Mouse (Mus musculus): ENCODE data around the gene Sik3. TPM values are rescaled to one million over a fixed set of nuclear protein-coding genes. Genes with fewer than 3 reads are reported as not detected.

Sik3 gene
- polyA plus RNA-seq, 1 experiment: 32.0 TPM

DNA sequence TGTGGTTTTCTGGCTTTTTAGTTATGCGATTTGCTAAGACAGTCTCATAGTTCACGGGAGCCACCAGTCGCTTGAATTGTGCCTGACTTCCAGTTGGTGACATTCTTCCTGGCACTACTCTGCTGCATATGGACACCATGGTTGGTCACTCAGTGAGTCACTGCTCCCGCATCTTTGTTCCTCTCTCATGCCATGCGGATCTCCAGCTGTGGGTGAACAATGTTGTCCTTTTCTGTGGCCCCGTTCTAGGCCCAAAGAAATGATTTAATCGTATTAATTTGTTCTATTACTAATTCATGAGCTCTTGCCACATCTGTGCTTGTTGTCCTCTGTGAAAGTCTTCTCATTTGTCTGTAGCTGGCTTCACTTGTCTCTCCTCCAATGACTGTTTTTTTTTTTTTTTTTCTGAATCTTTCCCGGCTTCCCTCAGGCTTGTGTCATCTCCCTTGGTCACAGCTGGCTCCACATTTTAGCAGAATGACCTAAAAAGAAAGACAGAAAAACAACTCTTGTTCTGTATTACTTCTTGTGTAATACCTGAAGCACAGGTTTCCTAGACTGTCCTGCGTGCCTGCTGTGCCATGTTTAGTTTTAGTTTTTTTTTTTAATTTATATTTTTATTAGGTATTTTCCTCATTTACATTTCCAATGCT lies 40.5 kb downstream of the Sik3 start:
- H3K27me3 ChIP-seq (ENCODE audit: control insufficient read depth, insufficient read depth, insufficient read length): no peaks in the 10 kb centered on the region
- H3K79me3 ChIP-seq (ENCODE audit: low read depth): peaks cover 57% of the 10 kb centered on the region
- no peak for TF ChIP-seq USF1 (IDR thresholded peaks at IDR 0.05; ENCODE audit: low read depth)
- no peak overlapping the region for H3K4me3 ChIP-seq (ENCODE audit: insufficient read depth, poor library complexity, severe bottlenecking)
- no peak overlapping the region for H3ac ChIP-seq (ENCODE audit: control insufficient read depth, insufficient read length, low read depth)
- no peaks in the 10 kb centered on the region for H3K36me3 ChIP-seq (ENCODE audit: control insufficient read depth, insufficient read depth)
- peaks cover 87% of the 10 kb centered on the region for H3K79me2 ChIP-seq (ENCODE audit: control insufficient read depth, insufficient read depth)

GRCm38 (mm10) chr9:46058065-46058464 lies 45.4 kb downstream of the Sik3 start:
- Histone ChIP-seq H3ac (ENCODE audit: control insufficient read depth, insufficient read length, low read depth) (no peak overlapping the region), H3K27me3 (ENCODE audit: control insufficient read depth, insufficient read depth, insufficient read length) (no peaks in the 10 kb centered on the region), H3K4me3 (ENCODE audit: insufficient read depth, poor library complexity, severe bottlenecking) (no peak overlapping the region), H3K79me3 (ENCODE audit: low read depth) (peaks cover 39% of the 10 kb centered on the region), H3K79me2 (ENCODE audit: control insufficient read depth, insufficient read depth) (peaks cover 81% of the 10 kb centered on the region), H3K36me3 (ENCODE audit: control insufficient read depth, insufficient read depth) (no peaks in the 10 kb centered on the region)
- TF ChIP-seq MYOG (IDR thresholded peaks at IDR 0.05; ENCODE audit: control insufficient read depth, extremely low read depth, insufficient read length) (no peak), MYOD1 (IDR thresholded peaks at IDR 0.05; ENCODE audit: control insufficient read depth, insufficient read length, low read depth) (no peak), MAX (IDR thresholded peaks at IDR 0.05) (no peak), CEBPB (IDR thresholded peaks at IDR 0.05; ENCODE audit: low read depth) (no peak), USF1 (IDR thresholded peaks at IDR 0.05; ENCODE audit: low read depth) (no peak), FOSL1 (IDR thresholded peaks at IDR 0.05; ENCODE audit: insufficient read depth, low read length, poor library complexity, severe bottlenecking) (no peak), CTCF (IDR thresholded peaks at IDR 0.05; ENCODE audit: control insufficient read depth, insufficient read depth, insufficient read length) (no peak)

DNA sequence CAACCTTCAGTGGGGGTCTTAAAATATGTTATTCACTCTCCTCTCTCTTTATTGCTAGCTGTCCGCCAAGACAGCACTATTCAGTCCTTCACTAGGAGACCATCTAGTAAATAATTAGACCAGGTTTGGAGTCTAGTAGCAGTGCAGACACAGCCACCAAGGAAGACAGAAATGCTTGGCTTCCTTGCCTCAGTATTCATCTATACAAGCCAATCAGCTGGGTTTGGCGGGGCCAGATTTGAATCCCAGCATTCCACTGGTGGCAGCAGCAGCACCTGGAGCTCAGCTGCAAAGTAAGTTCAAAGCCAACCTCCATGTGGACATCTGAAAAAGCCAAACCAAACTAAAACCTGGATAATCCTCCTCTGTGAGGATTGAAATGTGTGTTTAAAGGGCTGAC lies 47.6 kb downstream of the Sik3 start:
- Histone ChIP-seq H3K36me3 (ENCODE audit: control insufficient read depth, insufficient read depth) (no peaks in the 10 kb centered on the region), H3K4me3 (ENCODE audit: insufficient read depth, poor library complexity, severe bottlenecking) (no peak overlapping the region), H3K79me2 (ENCODE audit: control insufficient read depth, insufficient read depth) (peaks cover 83% of the 10 kb centered on the region), H3ac (ENCODE audit: control insufficient read depth, insufficient read length, low read depth) (no peak overlapping the region), H3K27me3 (ENCODE audit: control insufficient read depth, insufficient read depth, insufficient read length) (no peaks in the 10 kb centered on the region), H3K79me3 (ENCODE audit: low read depth) (peaks cover 38% of the 10 kb centered on the region)
- TF ChIP-seq USF1 (IDR thresholded peaks at IDR 0.05; ENCODE audit: low read depth) (no peak), MYOD1 (IDR thresholded peaks at IDR 0.05; ENCODE audit: control insufficient read depth, insufficient read length, low read depth) (no peak), CEBPB (IDR thresholded peaks at IDR 0.05; ENCODE audit: low read depth) (no peak), MAX (IDR thresholded peaks at IDR 0.05) (no peak), CTCF (IDR thresholded peaks at IDR 0.05; ENCODE audit: control insufficient read depth, insufficient read depth, insufficient read length) (no peak), MYOG (IDR thresholded peaks at IDR 0.05; ENCODE audit: control insufficient read depth, extremely low read depth, insufficient read length) (no peak)

- TF ChIP-seq MAX (IDR thresholded peaks at IDR 0.05): no peak
- TF ChIP-seq MYOG (IDR thresholded peaks at IDR 0.05; ENCODE audit: control insufficient read depth, extremely low read depth, insufficient read length): no peak
- TF ChIP-seq USF1 (IDR thresholded peaks at IDR 0.05; ENCODE audit: low read depth): no peak
- TF ChIP-seq FOSL1 (IDR thresholded peaks at IDR 0.05; ENCODE audit: insufficient read depth, low read length, poor library complexity, severe bottlenecking): no peak
- TF ChIP-seq CTCF (IDR thresholded peaks at IDR 0.05; ENCODE audit: control insufficient read depth, insufficient read depth, insufficient read length): no peak
- no peak for TF ChIP-seq CEBPB (IDR thresholded peaks at IDR 0.05; ENCODE audit: low read depth)
- TF ChIP-seq MYOD1 (IDR thresholded peaks at IDR 0.05; ENCODE audit: control insufficient read depth, insufficient read length, low read depth): no peak
- H3K79me3 ChIP-seq (ENCODE audit: low read depth): peaks cover 39% of the 10 kb centered on the region
- H3K79me2 ChIP-seq (ENCODE audit: control insufficient read depth, insufficient read depth): peaks cover 90% of the 10 kb centered on the region
- H3K36me3 ChIP-seq (ENCODE audit: control insufficient read depth, insufficient read depth): no peaks in the 10 kb centered on the region
- H3ac ChIP-seq (ENCODE audit: control insufficient read depth, insufficient read length, low read depth): no peak overlapping the region
- H3K27me3 ChIP-seq (ENCODE audit: control insufficient read depth, insufficient read depth, insufficient read length): no peaks in the 10 kb centered on the region
- no peak overlapping the region for H3K4me3 ChIP-seq (ENCODE audit: insufficient read depth, poor library complexity, severe bottlenecking)
These were observed 49.2 kb downstream of the Sik3 start for GRCm38 (mm10) chr9:46061696-46062425.

- Histone ChIP-seq H3K79me3 (ENCODE audit: low read depth) (peaks cover 53% of the 10 kb centered on the region), H3K36me3 (ENCODE audit: control insufficient read depth, insufficient read depth) (no peaks in the 10 kb centered on the region), H3K79me2 (ENCODE audit: control insufficient read depth, insufficient read depth) (peaks cover 97% of the 10 kb centered on the region), H3K4me3 (ENCODE audit: insufficient read depth, poor library complexity, severe bottlenecking) (no peak overlapping the region), H3K27me3 (ENCODE audit: control insufficient read depth, insufficient read depth, insufficient read length) (no peaks in the 10 kb centered on the region), H3ac (ENCODE audit: control insufficient read depth, insufficient read length, low read depth) (no peak overlapping the region)
- TF ChIP-seq CTCF (IDR thresholded peaks at IDR 0.05; ENCODE audit: control insufficient read depth, insufficient read depth, insufficient read length) (no peak), CEBPB (IDR thresholded peaks at IDR 0.05; ENCODE audit: low read depth) (no peak), MYOD1 (IDR thresholded peaks at IDR 0.05; ENCODE audit: control insufficient read depth, insufficient read length, low read depth) (peak; percentile 87)
These were observed 51.7 kb downstream of the Sik3 start for GRCm38 (mm10) chr9:46064331-46064730.

DNA sequence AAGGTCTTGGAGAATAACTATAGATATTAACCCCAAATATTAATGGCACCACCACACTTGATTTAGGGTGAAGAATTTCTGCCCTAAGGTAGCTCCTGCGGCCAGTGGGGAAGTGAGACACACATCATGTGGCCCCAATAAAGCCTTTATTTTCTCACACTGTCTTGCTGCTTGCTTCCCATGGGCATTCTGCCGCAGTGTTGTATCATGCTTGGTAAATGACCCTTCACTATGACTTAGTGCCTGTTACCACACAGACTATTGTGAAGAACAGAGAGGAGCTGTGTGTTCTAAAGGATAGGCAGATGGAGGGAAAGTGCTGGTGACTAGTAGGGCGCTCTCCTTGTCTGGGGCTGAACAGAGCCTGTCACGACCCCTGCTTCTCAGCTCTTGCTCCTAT lies 54.1 kb downstream of the Sik3 start:
- Histone ChIP-seq H3K79me3 (ENCODE audit: low read depth) (peaks cover 52% of the 10 kb centered on the region), H3K27me3 (ENCODE audit: control insufficient read depth, insufficient read depth, insufficient read length) (no peaks in the 10 kb centered on the region), H3ac (ENCODE audit: control insufficient read depth, insufficient read length, low read depth) (no peak overlapping the region), H3K79me2 (ENCODE audit: control insufficient read depth, insufficient read depth) (peaks cover 94% of the 10 kb centered on the region), H3K4me3 (ENCODE audit: insufficient read depth, poor library complexity, severe bottlenecking) (no peak overlapping the region), H3K36me3 (ENCODE audit: control insufficient read depth, insufficient read depth) (no peaks in the 10 kb centered on the region)
- TF ChIP-seq CEBPB (IDR thresholded peaks at IDR 0.05; ENCODE audit: low read depth) (no peak), MYOG (IDR thresholded peaks at IDR 0.05; ENCODE audit: control insufficient read depth, extremely low read depth, insufficient read length) (no peak)
